Mouse (Mus musculus) lung, postnatal 36 days (tissue): ENCODE data around the gene Klhl2.

Experiments
- DNase-seq: peaks from one replicate; pipeline ENCODE4 v3.0.0; 2022; ENCODE audit warnings: mixed read lengths

Klhl2 gene

DNA sequence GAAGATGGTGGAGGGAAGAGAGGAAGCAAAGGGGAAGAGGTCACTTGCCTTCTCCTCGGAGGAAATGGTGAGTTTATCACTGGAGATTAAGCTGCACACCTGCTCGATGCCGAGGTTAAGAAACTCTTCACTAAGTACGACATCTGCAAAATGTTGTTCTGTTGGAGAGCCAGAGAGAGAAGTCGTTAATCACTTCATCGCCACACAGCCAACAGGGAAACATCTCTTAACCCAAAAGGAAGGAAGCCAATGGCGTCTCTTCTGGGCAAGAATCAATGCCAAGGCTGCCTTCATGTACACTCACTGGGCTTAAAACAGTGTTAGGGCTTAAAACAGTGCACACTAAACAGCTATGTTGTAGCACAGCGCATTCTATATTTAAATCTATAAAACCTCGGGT lies 85.7 kb downstream of the Klhl2 start:
- no peak for DNase-seq

- DNase-seq: no peak
These were observed 87.1 kb downstream of the Klhl2 start for GRCm38 (mm10) chr8:64762751-64763150.

GRCm38 (mm10) chr8:64761430-64761829 lies 88.4 kb downstream of the Klhl2 start:
- peak; percentile 42 for DNase-seq

DNA sequence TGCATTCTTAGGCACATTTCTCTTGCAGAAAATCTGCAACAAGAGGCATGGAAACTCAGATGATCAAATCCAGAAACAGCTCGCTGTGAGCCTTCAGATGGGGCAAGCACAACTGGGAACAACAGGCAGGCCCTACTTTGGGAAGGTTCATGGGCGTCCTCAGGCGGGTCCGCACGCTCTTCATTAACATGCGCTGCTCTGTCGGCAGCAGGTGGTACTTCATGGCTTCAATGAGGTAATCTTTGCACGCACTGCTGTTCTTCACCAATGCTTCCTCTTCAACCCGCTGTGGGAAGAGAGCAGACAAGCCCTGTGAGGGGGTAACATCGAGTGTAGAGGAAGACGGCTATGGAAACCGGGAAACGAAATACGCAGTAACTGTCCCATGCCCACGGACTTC lies 91.9 kb downstream of the Klhl2 start:
- no peak for DNase-seq

- DNase-seq: no peak
These were observed 103.4 kb downstream of the Klhl2 start for GRCm38 (mm10) chr8:64746215-64747058.

GRCm38 (mm10) chr8:64740547-64741211 lies 109.1 kb downstream of the Klhl2 start:
- no peak for DNase-seq

- DNase-seq: no peak
These were observed 110.9 kb downstream of the Klhl2 start for GRCm38 (mm10) chr8:64738916-64739315.

- DNase-seq: no peak
These were observed 113.0 kb downstream of the Klhl2 start for GRCm38 (mm10) chr8:64736767-64737323.

DNA sequence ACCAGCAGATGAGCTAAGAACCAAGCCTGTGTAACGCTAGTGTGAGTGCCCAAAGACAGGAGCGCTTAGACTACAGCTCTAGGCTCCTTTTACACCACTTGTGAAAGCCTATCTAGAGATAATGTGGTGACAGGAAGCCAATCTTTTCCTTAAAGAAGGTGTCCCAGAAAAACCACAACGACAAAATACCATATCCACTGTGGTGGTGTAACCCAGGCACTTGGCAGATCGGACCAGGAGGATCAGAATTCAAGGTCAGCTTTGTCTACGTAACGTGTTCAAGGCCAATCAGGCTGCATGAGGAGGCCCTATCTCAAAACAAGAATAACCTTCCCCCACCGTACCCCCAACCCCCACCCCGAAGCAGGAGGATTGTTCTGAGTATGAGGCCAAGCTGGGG lies 114.7 kb downstream of the Klhl2 start:
- DNase-seq: no peak

GRCm38 (mm10) chr8:64733271-64733943 lies 116.4 kb downstream of the Klhl2 start, which contains the start of gene Msmo1:
TSS of gene Msmo1 (minus strand) at chr8:64733792.
- peak; percentile 99 for DNase-seq

DNA sequence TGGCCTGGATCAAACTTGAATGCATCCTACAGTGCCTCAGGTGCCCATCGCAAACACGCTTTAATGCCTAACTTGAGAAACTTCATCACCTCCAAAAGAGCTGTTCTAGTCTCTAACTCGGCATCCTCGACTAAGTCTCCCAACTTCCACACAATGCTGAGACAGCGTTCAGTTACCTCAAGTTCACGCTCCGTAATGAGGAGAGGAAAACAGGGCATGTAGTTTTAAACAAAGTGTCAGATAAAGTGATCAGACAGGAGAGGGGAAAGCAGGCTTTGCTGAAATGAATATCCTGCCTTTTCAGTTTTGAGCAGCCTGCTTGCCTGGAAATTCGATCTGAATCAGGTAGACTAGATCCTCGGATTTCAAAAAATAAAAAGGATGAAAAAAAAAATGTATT lies 117.2 kb downstream of the Klhl2 start:
- DNase-seq: no peak

DNA sequence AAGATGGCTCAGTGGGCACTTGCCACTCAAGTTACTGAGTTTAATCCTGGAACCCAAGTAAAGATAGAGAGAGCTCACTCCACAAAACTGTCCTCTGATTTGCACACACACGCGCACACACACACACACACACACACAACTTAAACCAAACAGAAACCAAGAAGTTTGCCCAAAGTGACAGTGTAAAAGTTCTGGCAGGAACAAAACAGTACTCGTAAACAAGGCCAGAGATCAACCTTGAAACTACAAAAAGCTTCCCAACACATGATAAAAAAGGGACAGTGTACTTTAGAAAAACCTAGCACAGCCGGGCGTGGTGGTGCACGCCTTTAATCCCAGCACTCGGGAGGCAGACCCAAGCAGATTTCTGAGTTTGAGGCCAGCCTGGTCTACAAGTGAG lies 121.7 kb downstream of the Klhl2 start:
- DNase-seq: no peak

DNA sequence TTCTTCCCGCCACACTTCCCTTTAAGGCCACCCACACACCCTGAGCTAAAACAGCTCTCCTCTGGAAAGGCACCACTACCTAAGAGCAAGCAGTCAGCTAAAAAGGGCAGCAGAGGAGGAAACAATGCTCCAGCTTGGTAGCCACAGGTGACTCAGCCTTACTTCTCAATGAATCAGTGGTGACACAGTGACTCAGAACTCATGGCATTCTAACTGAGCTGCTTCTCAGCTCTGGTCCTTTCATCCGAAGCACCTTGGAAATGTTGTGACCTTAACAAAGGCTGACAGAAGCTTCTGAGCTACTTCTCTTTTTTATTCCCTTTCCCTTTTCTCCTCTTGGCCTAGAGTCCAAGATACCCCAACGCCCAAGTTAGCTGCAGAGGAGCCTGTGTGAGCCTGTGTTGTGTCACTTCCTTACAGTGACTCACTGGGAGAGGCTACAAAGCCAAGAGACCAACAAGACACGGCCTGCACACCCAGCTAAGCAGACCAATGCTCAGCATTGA lies 123.6 kb downstream of the Klhl2 start:
- DNase-seq: peak; percentile 21

DNA sequence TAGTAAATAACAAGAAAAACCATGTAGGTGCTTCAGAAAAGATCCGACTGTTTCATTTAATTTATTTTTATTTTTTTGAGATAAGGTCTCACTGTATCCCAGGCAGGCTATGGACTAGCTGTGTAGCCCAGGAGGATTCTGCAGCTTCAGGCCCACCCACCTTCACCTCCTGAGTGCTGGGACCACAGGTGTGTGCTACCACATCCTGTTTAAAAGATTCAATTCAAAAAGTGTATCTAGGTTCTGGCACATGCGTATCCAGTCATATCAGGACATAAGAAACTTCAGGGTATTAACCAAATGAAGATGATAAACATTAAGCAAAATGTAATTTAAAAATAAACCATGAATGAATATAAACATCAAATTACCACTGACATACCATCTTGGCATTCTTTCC lies 126.6 kb downstream of the Klhl2 start:
- no peak for DNase-seq

DNA sequence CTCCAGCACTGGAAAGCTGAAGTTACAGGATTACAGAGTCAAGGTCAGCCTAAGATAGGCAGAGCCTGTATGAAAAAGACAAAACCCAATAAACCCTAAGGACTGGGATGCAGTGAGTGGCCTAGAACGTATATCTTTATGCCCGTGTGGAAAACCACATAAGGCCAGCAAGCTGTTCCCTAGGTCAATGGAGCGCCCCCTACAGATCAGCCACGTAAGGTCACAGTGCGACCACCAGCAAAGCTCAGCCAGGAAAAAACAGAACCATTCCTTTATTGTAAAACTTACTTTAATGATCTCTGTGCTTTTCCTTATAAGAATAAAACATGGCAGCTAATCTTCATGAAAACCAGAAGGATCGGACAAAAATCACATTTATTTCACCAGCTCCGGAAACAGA lies 131.9 kb downstream of the Klhl2 start:
- DNase-seq: no peak

DNA sequence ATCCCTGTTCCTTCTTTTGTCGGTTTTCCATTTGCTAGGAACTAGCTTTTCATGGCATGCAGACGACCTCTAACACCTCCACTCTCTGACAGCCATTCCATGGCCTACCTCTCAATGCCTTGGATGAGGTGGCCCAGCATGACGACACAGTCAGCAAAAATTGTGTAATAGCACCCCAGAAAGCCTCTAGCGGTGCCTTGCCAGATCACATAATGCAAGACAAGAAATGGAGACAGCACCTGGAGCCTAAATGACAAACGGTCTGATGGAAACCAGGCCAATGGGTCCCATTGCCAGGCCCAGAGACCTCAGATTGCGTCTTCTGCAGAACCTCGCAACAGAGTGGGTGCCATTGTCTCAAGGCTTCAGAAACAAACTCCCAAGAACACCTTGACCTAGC lies 137.3 kb downstream of the Klhl2 start:
- DNase-seq: no peak

DNA sequence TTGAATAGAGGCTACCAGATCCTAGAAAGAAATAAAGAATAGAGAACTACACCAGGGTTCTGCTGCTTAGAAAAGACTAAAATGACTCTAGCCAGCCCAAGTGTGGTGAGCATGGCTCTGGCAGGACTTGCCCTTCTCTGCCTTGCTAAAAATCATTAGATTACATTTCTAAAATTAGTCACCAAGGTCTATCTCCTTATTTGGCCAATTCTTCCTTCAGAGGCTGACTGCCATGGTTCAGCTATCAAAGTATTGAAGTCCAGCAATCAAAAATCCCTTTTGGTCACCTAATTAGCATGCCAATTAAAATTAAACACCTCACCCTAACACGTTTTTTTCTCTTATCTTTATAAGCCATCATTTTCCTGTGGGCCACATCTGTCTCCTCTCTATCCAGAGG lies 138.3 kb downstream of the Klhl2 start:
- DNase-seq: no peak

- DNase-seq: no peak
These were observed 142.3 kb downstream of the Klhl2 start for GRCm38 (mm10) chr8:64707481-64707880.

DNA sequence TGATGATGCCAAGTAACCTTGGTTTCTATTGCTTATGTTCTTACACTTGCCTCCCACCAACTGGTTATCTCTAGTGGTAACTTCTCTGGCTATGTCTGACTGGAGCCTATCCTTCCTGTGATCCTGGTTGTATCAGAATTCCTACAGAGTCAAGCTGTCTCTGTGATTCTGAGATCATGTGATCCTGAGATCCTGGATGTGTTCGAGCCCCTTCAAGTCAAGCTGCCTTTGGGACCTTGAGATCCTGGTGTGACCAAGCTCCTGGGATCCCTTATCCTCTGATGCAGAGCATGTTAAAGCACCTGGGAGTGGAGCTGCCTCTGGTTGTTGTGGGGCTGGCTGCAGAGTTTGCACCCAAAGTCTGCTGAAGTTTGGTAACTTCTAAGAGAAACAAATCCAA lies 146.6 kb downstream of the Klhl2 start:
- DNase-seq: no peak

GRCm38 (mm10) chr8:64692651-64693201 lies 157.1 kb downstream of the Klhl2 start, which contains the start of gene Cpe:
TSS of gene Cpe (minus strand) at chr8:64693054.
- peak; percentile 61 for DNase-seq

GRCm38 (mm10) chr8:64691591-64692401 lies 158.0 kb downstream of the Klhl2 start:
- no peak for DNase-seq

DNA sequence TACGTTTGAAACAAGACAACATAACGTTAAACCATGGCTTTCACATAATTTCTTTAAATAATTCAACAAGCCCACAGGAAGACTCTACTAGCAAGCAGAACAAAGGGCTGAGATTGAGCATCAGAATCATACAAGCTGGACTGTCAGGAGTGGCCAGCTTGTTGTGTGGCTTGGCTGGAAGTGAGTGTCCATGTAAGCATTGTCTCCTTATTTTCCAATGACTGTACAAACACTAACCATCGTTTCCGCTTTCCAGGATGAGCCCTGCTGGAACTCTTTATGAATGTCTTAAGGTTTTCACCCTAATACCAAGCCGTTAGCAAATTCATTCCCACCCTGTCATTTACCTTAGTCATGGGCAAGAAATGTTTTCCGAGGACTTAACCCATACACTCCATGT lies 159.0 kb downstream of the Klhl2 start:
- no peak for DNase-seq
